Mouse (Mus musculus) adrenal gland, postnatal 10 days (tissue): ENCODE results near the gene Hoxa9. TPM values are rescaled to one million over a fixed set of nuclear protein-coding genes. Genes with fewer than 3 reads are reported as not detected.

ENCODE experiments used
- DNase-seq: peaks from one replicate; pipeline ENCODE4 v3.0.0; 2021; ENCODE audit warnings: mixed read lengths
- total RNA-seq, 2 experiments: library from RNA; stranded (reverse); gene quantifications; 2 replicates each; pipeline ENCODE4 v1.2.3; 2021

The Hoxa9 gene
- total RNA-seq, 2 experiments from 2014 or later, result 3.0 to 4.4 TPM

GRCm38 (mm10) chr6:52244471-52245039, 13.7 kb upstream of the Hoxa9 start:
- DNase-seq, result no peak

- DNase-seq, result no peak
Observed at GRCm38 (mm10) chr6:52243681-52244121, 12.8 kb upstream of the Hoxa9 start.

GRCm38 (mm10) chr6:52242801-52243332, 12.0 kb upstream of the Hoxa9 start:
- DNase-seq, result no peak

GRCm38 (mm10) chr6:52241001-52241621, 10.2 kb upstream of the Hoxa9 start:
- no peak for DNase-seq

GRCm38 (mm10) chr6:52240389-52241000, 9.6 kb upstream of the Hoxa9 start, which contains the start of gene Hoxa10:
Gene Hoxa10, minus strand, starts transcription at chr6:52240854.
- DNase-seq, result peak; percentile 88

GRCm38 (mm10) chr6:52239625-52240388, 8.9 kb upstream of the Hoxa9 start:
- DNase-seq, result no peak

GRCm38 (mm10) chr6:52238976-52239375, 8.1 kb upstream of the Hoxa9 start:
- no peak for DNase-seq

GRCm38 (mm10) chr6:52238155-52238545, 7.3 kb upstream of the Hoxa9 start:
- no peak for DNase-seq

GRCm38 (mm10) chr6:52237346-52238154, 6.7 kb upstream of the Hoxa9 start:
- DNase-seq, result no peak

GRCm38 (mm10) chr6:52236806-52237205, 5.9 kb upstream of the Hoxa9 start:
- DNase-seq, result no peak

GRCm38 (mm10) chr6:52235866-52236265, 5.0 kb upstream of the Hoxa9 start:
- DNase-seq, result no peak

GRCm38 (mm10) chr6:52235267-52235666, 4.4 kb upstream of the Hoxa9 start:
- DNase-seq, result no peak

GRCm38 (mm10) chr6:52234428-52235140, 3.7 kb upstream of the Hoxa9 start:
- no peak for DNase-seq

- no peak for DNase-seq
Observed at GRCm38 (mm10) chr6:52233546-52234427, 2.9 kb upstream of the Hoxa9 start.

GRCm38 (mm10) chr6:52232984-52233545, 2.2 kb upstream of the Hoxa9 start:
- DNase-seq, result no peak

- no peak for DNase-seq
Observed at GRCm38 (mm10) chr6:52232568-52232965, 1.7 kb upstream of the Hoxa9 start.

- no peak for DNase-seq
Observed at GRCm38 (mm10) chr6:52231885-52232567, 1.1 kb upstream of the Hoxa9 start.

- DNase-seq, result no peak
Observed at GRCm38 (mm10) chr6:52229558-52230416, 1.1 kb downstream of the Hoxa9 start.
